Mouse (Mus musculus) gastrocnemius, postnatal 25 days (tissue): ENCODE data around the gene 3110001I22Rik. TPM values are rescaled to one million over a fixed set of nuclear protein-coding genes. Genes with fewer than 3 reads are reported as not detected.
A peak's percentile ranks its signal among the peaks of the same experiment; 100 is the strongest.
"Not testable (repeated sequence)": the region's sequence is repeated elsewhere in the genome, so short reads cannot be mapped to it uniquely, and the experiment has no call there.

ENCODE experiments used
- DNase-seq: peaks from one replicate; pipeline ENCODE4 v3.0.0; 2022
- long read RNA-seq, 2 experiments: library from polyadenylated mRNA; stranded (forward); transcript quantifications; one replicate each; pipeline ENCODE4 v2.0.0; 2021
- total RNA-seq, 2 experiments: library from RNA; stranded (reverse); gene quantifications; 1 replicate in 1 of 2; 2 replicates in 1 of 2; pipeline ENCODE4 v1.2.3; 2021

Gene 3110001I22Rik
- 1 to 10 TPM; 1.7 to 2.0 TPM for total RNA-seq
- long read RNA-seq, experiment 1, partial matches to known transcripts: 0 of 1 reads
- long read RNA-seq, experiment 1, other reads (novel, unspliced or antisense): 0 of 1 reads
- long read RNA-seq, experiment 2, partial matches to known transcripts: 0 of 1 reads
- long read RNA-seq, experiment 2, other reads (novel, unspliced or antisense): 0 of 1 reads

GRCm38 (mm10) chr16:13671685-13672385 is at the start of gene 3110001I22Rik, which contains the start of gene Bfar:
Gene 3110001I22Rik, plus strand, starts transcription at chr16:13671929.
Gene Bfar, plus strand, starts transcription at chr16:13671858.
- peak; percentile 90 for DNase-seq

GRCm38 (mm10) chr16:13628345-13628744 is 43.4 kb upstream of the 3110001I22Rik start:
- DNase-seq: no peak

GRCm38 (mm10) chr16:13638198-13638597 is 33.5 kb upstream of the 3110001I22Rik start:
- not testable (repeated sequence) for DNase-seq

GRCm38 (mm10) chr16:13639508-13639907 is 32.2 kb upstream of the 3110001I22Rik start:
- DNase-seq: no peak

- no peak for DNase-seq
Measured at GRCm38 (mm10) chr16:13640064-13640463, 31.7 kb upstream of the 3110001I22Rik start.

GRCm38 (mm10) chr16:13644474-13644873 is 27.3 kb upstream of the 3110001I22Rik start:
- no peak for DNase-seq

- DNase-seq: no peak
Measured at GRCm38 (mm10) chr16:13645930-13646329, 25.8 kb upstream of the 3110001I22Rik start.

- DNase-seq: no peak
Measured at GRCm38 (mm10) chr16:13658886-13659285, 12.8 kb upstream of the 3110001I22Rik start.

GRCm38 (mm10) chr16:13660736-13661135 is 11.0 kb upstream of the 3110001I22Rik start:
- no peak for DNase-seq

- peak; percentile 91 for DNase-seq
Measured at GRCm38 (mm10) chr16:13667878-13668343, 3.8 kb upstream of the 3110001I22Rik start, which contains the start of gene Parn. Gene Parn, minus strand, starts transcription at chr16:13668170.

- DNase-seq: no peak
Measured at GRCm38 (mm10) chr16:13668402-13669108, 3.2 kb upstream of the 3110001I22Rik start.

GRCm38 (mm10) chr16:13669282-13669681 is 2.4 kb upstream of the 3110001I22Rik start:
- DNase-seq: no peak

- DNase-seq: not testable (repeated sequence)
Measured at GRCm38 (mm10) chr16:13670896-13671295, 833 bp upstream of the 3110001I22Rik start.

GRCm38 (mm10) chr16:13672386-13672898 is 713 bp downstream of the 3110001I22Rik start:
- peak; percentile 47 for DNase-seq

- no peak for DNase-seq
Measured at GRCm38 (mm10) chr16:13673114-13673513, 1.4 kb downstream of the 3110001I22Rik start.

GRCm38 (mm10) chr16:13674511-13674910 is 2.8 kb downstream of the 3110001I22Rik start:
- no peak for DNase-seq

- DNase-seq: no peak
Measured at GRCm38 (mm10) chr16:13678601-13679319, 7.0 kb downstream of the 3110001I22Rik start.

GRCm38 (mm10) chr16:13698998-13699397 is 27.3 kb downstream of the 3110001I22Rik start:
- no peak for DNase-seq

- no peak for DNase-seq
Measured at GRCm38 (mm10) chr16:13702184-13702583, 30.5 kb downstream of the 3110001I22Rik start.

GRCm38 (mm10) chr16:13704676-13705075 is 32.9 kb downstream of the 3110001I22Rik start:
- DNase-seq: no peak

- no peak for DNase-seq
Measured at GRCm38 (mm10) chr16:13714910-13715309, 43.2 kb downstream of the 3110001I22Rik start.
